Mouse (Mus musculus) kidney, adult 2 months (tissue): ENCODE data around the gene Hopx.

Experiments used
- CTCF ChIP-seq: fragments of 200-500 bp; conservative IDR thresholded peaks from 2 replicates; pipeline ENCODE4 v1.5.1; 2011; ENCODE audit warnings: low read depth, mild to moderate bottlenecking, control low read depth, low read length, moderate library complexity, mixed read lengths; ENCODE audit not compliant: insufficient read depth, insufficient read length
- POLR2A ChIP-seq: fragments of 200-500 bp; IDR thresholded peaks from one replicate; pipeline ENCODE4 v1.6.1; 2011; ENCODE audit warnings: low read depth, low read length, control low read depth

DNA sequence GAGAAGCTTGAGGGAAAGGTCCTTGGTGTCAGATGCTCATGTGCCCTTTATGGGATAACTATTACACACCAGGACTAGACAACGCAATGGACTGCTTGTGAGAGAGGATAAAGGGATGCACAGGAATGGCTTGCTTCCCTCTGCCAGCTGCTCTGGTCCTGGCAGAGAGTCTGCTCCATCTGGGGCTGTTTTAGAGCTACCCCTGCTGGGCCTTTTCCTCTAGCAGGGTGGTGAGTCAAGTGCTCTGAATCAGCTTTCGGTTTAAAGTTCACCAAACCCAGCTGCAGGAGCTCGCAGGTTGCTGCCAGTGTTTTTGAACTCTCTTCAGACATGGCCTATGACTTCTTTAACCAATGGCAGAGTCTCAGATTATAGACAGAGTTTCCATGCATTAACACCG lies 39.0 kb downstream of the Hopx start:
- TF ChIP-seq POLR2A (no peak), CTCF (no peak)
